Mouse (Mus musculus) midbrain, embryonic 16.5 days (tissue): ENCODE data around the gene As3mt. TPM values are rescaled to one million over a fixed set of nuclear protein-coding genes. Genes with fewer than 3 reads are reported as not detected.
A peak's percentile ranks its signal among the peaks of the same experiment; 100 is the strongest.
"Not testable (repeated sequence)": the region's sequence is repeated elsewhere in the genome, so short reads cannot be mapped to it uniquely, and the experiment has no call there.

ENCODE experiments used
- ATAC-seq: fragments of 200-750 bp; cut with Nextera tagmentation; 2 replicates; pipeline ENCODE4 v1.8.0; 2017; ENCODE audit warnings: moderate TSS enrichment
- H3K27ac ChIP-seq: fragments of 300-500 bp; sonication (generic); 2 replicates; pipeline ENCODE4 v1.5.1; 2014; ENCODE audit warnings: mild to moderate bottlenecking, low read length, mixed read lengths
- H3K27me3 ChIP-seq: fragments of 300-500 bp; sonication (generic); 2 replicates; pipeline ENCODE4 v1.6.1; 2014; ENCODE audit warnings: low read depth, low read length, mixed read lengths; ENCODE audit not compliant: control insufficient read depth, insufficient read depth
- H3K36me3 ChIP-seq: fragments of 300-500 bp; sonication (generic); 2 replicates; pipeline ENCODE4 v1.6.1; 2014; ENCODE audit warnings: mild to moderate bottlenecking, low read length, moderate library complexity, mixed read lengths; ENCODE audit not compliant: control insufficient read depth, insufficient read depth
- H3K4me1 ChIP-seq: fragments of 300-500 bp; sonication (generic); 2 replicates; pipeline ENCODE4 v1.6.1; 2014; ENCODE audit warnings: mild to moderate bottlenecking, low read length, mixed read lengths; ENCODE audit not compliant: control insufficient read depth, insufficient read depth
- H3K4me2 ChIP-seq: fragments of 300-500 bp; sonication (generic); 2 replicates; pipeline ENCODE4 v1.6.1; 2014; ENCODE audit warnings: mild to moderate bottlenecking, low read length, mixed read lengths
- H3K4me3 ChIP-seq: fragments of 300-500 bp; sonication (generic); 2 replicates; pipeline ENCODE4 v1.5.1; 2014; ENCODE audit warnings: low read depth, mild to moderate bottlenecking, low read length, moderate library complexity, mixed read lengths
- H3K9ac ChIP-seq: fragments of 300-500 bp; sonication (generic); 2 replicates; pipeline ENCODE4 v1.6.1; 2014; ENCODE audit warnings: low read depth, low read length, mixed read lengths
- H3K9me3 ChIP-seq: fragments of 300-500 bp; sonication (generic); replicated peaks from 2 replicates; pipeline ENCODE4 v1.6.1; 2014; ENCODE audit warnings: mild to moderate bottlenecking, low read length, mixed read lengths; ENCODE audit not compliant: control insufficient read depth, poor library complexity, severe bottlenecking
- WGBS: fragments of 180-500 bp; shearing (Covaris S2); extraction: QIAGEN DNeasy Blood & Tissue Kit; methylation state at CpG from one replicate; pipeline ENCODE4 v1.1.7; 2014; 5-methylcytosine and 5-hydroxymethylcytosine counted together
- polyA plus RNA-seq: library from polyadenylated mRNA; unstranded; fragments of >200 nt; fragmentation: Nextera tagmentation; extraction: Ambion mirVana; gene quantifications from 2 replicates; pipeline ENCODE4 v1.2.1, GENCODE M21; 2015

The As3mt gene
- polyA plus RNA-seq, 1 experiment from 2014 or later, result 38.1 TPM

- no peak overlapping the region for H3K4me3 ChIP-seq
- H3K27me3 ChIP-seq, result no peaks in the 10 kb centered on the region
- H3K36me3 ChIP-seq, result no peaks in the 10 kb centered on the region
- no peak overlapping the region for H3K9ac ChIP-seq
- H3K4me1 ChIP-seq, result no peaks in the 10 kb centered on the region
- WGBS, result 89% methylated on average over 5 of the region's 5 CpGs
- no peaks in the 10 kb centered on the region for H3K9me3 ChIP-seq
- no peak for ATAC-seq
- H3K4me2 ChIP-seq, result no peak overlapping the region
- H3K27ac ChIP-seq, result no peak overlapping the region
Observed at GRCm38 (mm10) chr19:46752235-46752634, 45.0 kb downstream of the As3mt start.

GRCm38 (mm10) chr19:46755066-46755465 lies 47.8 kb downstream of the As3mt start:
- ATAC-seq, result no peak
- Histone ChIP-seq H3K27me3 (peaks cover 2% of the 10 kb centered on the region; the same call in 1 of the 2 replicates), H3K27ac (no peak overlapping the region), H3K9ac (no peak overlapping the region), H3K4me2 (no peak overlapping the region), H3K4me3 (no peak overlapping the region), H3K36me3 (no peaks in the 10 kb centered on the region), H3K9me3 (no peaks in the 10 kb centered on the region), H3K4me1 (no peaks in the 10 kb centered on the region)
- WGBS, result 58% methylated on average over 9 of the region's 9 CpGs

- no peaks in the 10 kb centered on the region for H3K4me1 ChIP-seq
- H3K4me3 ChIP-seq, result no peak overlapping the region
- no peak overlapping the region for H3K9ac ChIP-seq
- no peaks in the 10 kb centered on the region for H3K36me3 ChIP-seq
- H3K27me3 ChIP-seq, result peaks cover 2% of the 10 kb centered on the region; the same call in 1 of the 2 replicates
- H3K9me3 ChIP-seq, result no peaks in the 10 kb centered on the region
- ATAC-seq, result no peak
- no peak overlapping the region for H3K27ac ChIP-seq
- 81% methylated on average over 4 of the region's 4 CpGs for WGBS
- no peak overlapping the region for H3K4me2 ChIP-seq
Observed at GRCm38 (mm10) chr19:46756221-46756620, 49.0 kb downstream of the As3mt start.

- no peak overlapping the region for H3K27ac ChIP-seq
Observed at GRCm38 (mm10) chr19:46759096-46759495, 51.8 kb downstream of the As3mt start.

GRCm38 (mm10) chr19:46759909-46760308 lies 52.7 kb downstream of the As3mt start:
- not testable (repeated sequence) for H3K36me3 ChIP-seq, H3K4me3 ChIP-seq, H3K9ac ChIP-seq, H3K27ac ChIP-seq, ATAC-seq, H3K4me2 ChIP-seq, H3K9me3 ChIP-seq, H3K27me3 ChIP-seq
- H3K4me1 ChIP-seq, result peaks cover 15% of the 10 kb centered on the region
- WGBS, result 88% methylated on average over 10 of the region's 10 CpGs

More at GRCm38 (mm10) chr19:46759096-46759495, 51.8 kb downstream of the As3mt start:
- Histone ChIP-seq H3K27me3 (peaks cover 2% of the 10 kb centered on the region; the same call in 1 of the 2 replicates), H3K36me3 (no peaks in the 10 kb centered on the region), H3K9ac (no peak overlapping the region), H3K4me1 (peaks cover 7% of the 10 kb centered on the region), H3K9me3 (no peaks in the 10 kb centered on the region), H3K4me2 (no peak overlapping the region), H3K4me3 (no peak overlapping the region)
- ATAC-seq, result no peak
- 66% methylated on average over 8 of the region's 8 CpGs for WGBS

GRCm38 (mm10) chr19:46760375-46761160 lies 53.3 kb downstream of the As3mt start:
- WGBS, result 20% methylated on average over 29 of the region's 29 CpGs
- Histone ChIP-seq H3K36me3 (no peaks in the 10 kb centered on the region), H3K4me3 (peak overlapping the region; percentile 86), H3K27ac (peak overlapping the region; percentile 72), H3K4me2 (peak overlapping the region; percentile 95), H3K27me3 (peaks cover 2% of the 10 kb centered on the region; the same call in 1 of the 2 replicates), H3K9ac (no peak overlapping the region), H3K4me1 (peaks cover 20% of the 10 kb centered on the region), H3K9me3 (no peaks in the 10 kb centered on the region)
- ATAC-seq, result peak; percentile 79

- Histone ChIP-seq H3K4me3 (peak within 1 kb of the TSS; percentile 86), H3K27me3 (peaks cover 2% of the 10 kb centered on the region; the same call in 1 of the 2 replicates), H3K4me1 (peaks cover 26% of the 10 kb centered on the region), H3K9me3 (no peaks in the 10 kb centered on the region), H3K4me2 (peak within 1 kb of the TSS; percentile 95), H3K36me3 (no peaks in the 10 kb centered on the region), H3K9ac (peak within 1 kb of the TSS; percentile 85), H3K27ac (peak within 1 kb of the TSS; percentile 96)
- 2% methylated on average over 56 of the region's 59 CpGs for WGBS
- ATAC-seq, result peak; percentile 97
Observed at GRCm38 (mm10) chr19:46761247-46761946, 54.1 kb downstream of the As3mt start, which contains the start of gene Cnnm2. TSS of gene Cnnm2 (plus strand) at chr19:46761596.

GRCm38 (mm10) chr19:46761971-46762290 lies 54.7 kb downstream of the As3mt start:
- Histone ChIP-seq H3K4me3 (peak overlapping the region; percentile 86), H3K27ac (peak overlapping the region; percentile 96), H3K9me3 (no peaks in the 10 kb centered on the region), H3K9ac (peak overlapping the region; percentile 85), H3K4me2 (peak overlapping the region; percentile 95), H3K27me3 (peaks cover 2% of the 10 kb centered on the region; the same call in 1 of the 2 replicates), H3K4me1 (peaks cover 29% of the 10 kb centered on the region), H3K36me3 (no peaks in the 10 kb centered on the region)
- under 1% methylated on average over 36 of the region's 36 CpGs for WGBS
- peak; percentile 22 for ATAC-seq
